Mouse (Mus musculus) left cerebral cortex, adult 8-10 months (tissue): ENCODE measurements around the gene Ccr10. TPM values are rescaled to one million over a fixed set of nuclear protein-coding genes. Genes with fewer than 3 reads are reported as not detected.
"Not testable (repeated sequence)": the region's sequence is repeated elsewhere in the genome, so short reads cannot be mapped to it uniquely, and the experiment has no call there.

Experiments used
- DNase-seq, 2 experiments: peaks; one replicate each; pipeline ENCODE4 v3.0.0; 2022; ENCODE audit warnings: low spot score in 2 of 2
- microRNA-seq, 2 experiments: library from miRNA; unstranded; fragments of <30 nt; microRNA quantifications; one replicate each; pipeline ENCODE4 v1.2.0; 2022
- total RNA-seq, 4 experiments: library from RNA; stranded (reverse); gene quantifications; 2 replicates each; pipeline ENCODE4 v1.2.4; 2022

Gene Ccr10
- total RNA-seq, 4 experiments from 2014 or later, result 0.18 to 0.34 TPM; not detected in 2

GRCm38 (mm10) chr11:101128996-101129577 is 46.2 kb downstream of the Ccr10 start:
- DNase-seq, result no peak

- DNase-seq, result no peak
Observed at GRCm38 (mm10) chr11:101127075-101127474, 48.2 kb downstream of the Ccr10 start.

GRCm38 (mm10) chr11:101125008-101125407 is 50.2 kb downstream of the Ccr10 start:
- not testable (repeated sequence) for DNase-seq

- DNase-seq, result not testable (repeated sequence)
Observed at GRCm38 (mm10) chr11:101124494-101124893, 50.7 kb downstream of the Ccr10 start.

Small RNA genes lying within 50 kb of the gene (microRNA-seq; reads per million reads assigned to microRNA genes)
- gene Gm27626, result 0 reads per million in 2 experiments

Other genes starting within 250 kb of the Ccr10 start
- gene Stat3, start 235.9 kb downstream of the Ccr10 start, total RNA-seq, result 10 to 100 TPM; 39.0 to 54.7 (median 46.3) TPM
- gene Cavin1, start 204.6 kb downstream of the Ccr10 start, total RNA-seq, result 10 to 100 TPM; 18.7 to 20.9 (median 20.8) TPM
- 100 to 1,000 TPM; 407 to 438 (median 419) TPM for gene Atp6v0a1, start 166.0 kb downstream of the Ccr10 start, total RNA-seq
- gene Naglu, start 105.4 kb downstream of the Ccr10 start, total RNA-seq, result 10 to 100 TPM; 10.4 to 18.5 (median 12.8) TPM
- 1 to 10 TPM in 1 of 4 experiments, under 1 TPM in 3; 0.46 to 1.8 (median 0.60) TPM for gene Hsd17b1, start 97.0 kb downstream of the Ccr10 start, total RNA-seq
- gene Coasy, start 92.9 kb downstream of the Ccr10 start, total RNA-seq, result 10 to 100 TPM; 20.7 to 26.2 (median 23.7) TPM
- 10 to 100 TPM; 31.1 to 41.9 (median 37.1) TPM for gene Mlx, start 88.2 kb downstream of the Ccr10 start, total RNA-seq
- 1 to 10 TPM; 2.2 to 4.7 (median 3.8) TPM for gene Psmc3ip, start 80.0 kb downstream of the Ccr10 start, total RNA-seq
- gene Retreg3, start 55.5 kb downstream of the Ccr10 start, total RNA-seq, result 10 to 100 TPM; 50.1 to 52.2 (median 50.9) TPM
- 10 to 100 TPM; 47.1 to 49.2 (median 47.9) TPM for gene Tubg1, start 55.5 kb downstream of the Ccr10 start, total RNA-seq
- 10 to 100 TPM; 53.1 to 58.8 (median 56.7) TPM for gene Tubg2, start 19.5 kb downstream of the Ccr10 start, total RNA-seq
- gene Cntnap1, start 4.9 kb downstream of the Ccr10 start, total RNA-seq, result 100 to 1,000 TPM; 173 to 184 (median 176) TPM
- 10 to 100 TPM; 13.5 to 15.9 (median 15.3) TPM for gene Plekhh3, start 4.1 kb downstream of the Ccr10 start, total RNA-seq
- 10 to 100 TPM; 62.4 to 63.9 (median 63.7) TPM for gene Ezh1, start 51.0 kb upstream of the Ccr10 start, total RNA-seq
- 10 to 100 TPM; 32.9 to 51.1 (median 37.6) TPM for gene Ramp2, start 70.6 kb upstream of the Ccr10 start, total RNA-seq
- gene Vps25, start 78.3 kb upstream of the Ccr10 start, total RNA-seq, result 10 to 100 TPM; 56.7 to 70.0 (median 65.8) TPM
- 10 to 100 TPM; 11.1 to 12.2 (median 11.6) TPM for gene Wnk4, start 85.1 kb upstream of the Ccr10 start, total RNA-seq
- gene Cntd1, start 103.6 kb upstream of the Ccr10 start, total RNA-seq, result under 1 TPM; 0.25 to 0.55 (median 0.35) TPM
- 100 to 1,000 TPM in 2 of 4 experiments, 10 to 100 TPM in 2; 95.8 to 105 (median 101) TPM for gene Coa3, start 103.7 kb upstream of the Ccr10 start, total RNA-seq
- 100 to 1,000 TPM; 178 to 237 (median 199) TPM for gene Becn1, start 126.8 kb upstream of the Ccr10 start, total RNA-seq
- gene Psme3, start 140.8 kb upstream of the Ccr10 start, total RNA-seq, result 100 to 1,000 TPM; 108 to 132 (median 125) TPM
- gene Aoc2, start 149.6 kb upstream of the Ccr10 start, total RNA-seq, result 1 to 10 TPM; 3.8 to 5.3 (median 4.7) TPM
- under 1 TPM; 0.39 to 0.75 (median 0.59) TPM for gene Aoc3, start 155.2 kb upstream of the Ccr10 start, total RNA-seq
- not detected for gene G6pc, start 192.1 kb upstream of the Ccr10 start, total RNA-seq
- 10 to 100 TPM; 47.2 to 57.2 (median 47.5) TPM for gene Aarsd1, start 242.2 kb upstream of the Ccr10 start, total RNA-seq
- 1 to 10 TPM; 4.4 to 6.6 (median 5.2) TPM for gene Gm27029, start 249.4 kb upstream of the Ccr10 start, total RNA-seq
- 10 to 100 TPM; 31.1 to 37.3 (median 34.4) TPM for gene Rundc1, start 249.6 kb upstream of the Ccr10 start, total RNA-seq
- 1 to 10 TPM; 2.1 to 3.5 (median 3.1) TPM for gene Ptges3l, start 249.9 kb upstream of the Ccr10 start, total RNA-seq